ENCODE assay signal across 8 mouse cellular contexts in genomic region chr11:61487401-61487800, GRCm38 (mm10). TPM values are rescaled to one million over a fixed set of nuclear protein-coding genes. Genes with fewer than 3 reads are reported as not detected.
DNase-seq lines count a peak whose midpoint lies in the region; ATAC-seq and TF ChIP-seq lines count a peak whose summit lies in the region.

No protein-coding gene starts in this region.

- H3K36me3 ChIP-seq in embryonic facial prominence, embryonic 15.5 days: peaks cover 49% of the 10 kb centered on the region
- H3K36me3 ChIP-seq in intestine, embryonic 15.5 days: peaks cover 33% of the 10 kb centered on the region
- H3K36me3 ChIP-seq in myocyte (ENCODE audit: control insufficient read depth, insufficient read depth): peaks cover 10% of the 10 kb centered on the region

- H3K4me1 ChIP-seq in embryonic facial prominence, embryonic 15.5 days: peaks cover 78% of the 10 kb centered on the region
- peaks cover 33% of the 10 kb centered on the region for H3K4me1 ChIP-seq in intestine, embryonic 15.5 days (replicated peaks)

- peak; percentile 70 for DNase-seq in layer of hippocampus, adult 11-12 months (ENCODE audit: low spot score)
- DNase-seq in layer of hippocampus, postnatal 36 days: no peak
- DNase-seq in adipocyte (ENCODE audit: low spot score): peak; percentile 42
- DNase-seq in spleen, postnatal 14 days (ENCODE audit: low spot score in 2 of 2): no peak
- DNase-seq in thymus, adult 18-20 months: no peak

- peak overlapping the region; percentile 51; the same call in 1 of the 2 replicates for H3K27ac ChIP-seq in embryonic facial prominence, embryonic 15.5 days (replicated peaks)
- 0 out of 2 replicates have a peak overlapping the region, but pooled peaks have one; percentile 22 for H3K27ac ChIP-seq in intestine, embryonic 15.5 days

- peak overlapping the region; percentile 45 for H3K4me3 ChIP-seq in embryonic facial prominence, embryonic 15.5 days (replicated peaks)
- H3K4me3 ChIP-seq in intestine, embryonic 15.5 days (replicated peaks): no peak overlapping the region
- H3K4me3 ChIP-seq in myocyte: no peak overlapping the region

- WGBS in embryonic facial prominence, embryonic 15.5 days: 32% methylated on average over 2 of the region's 2 CpGs
- 33% methylated on average over 2 of the region's 2 CpGs for WGBS in intestine, embryonic 15.5 days

- TF ChIP-seq POLR2A in myocyte (IDR thresholded peaks at IDR 0.05; ENCODE audit: insufficient read length, low read depth): peak; percentile 19

- H3K4me2 ChIP-seq in embryonic facial prominence, embryonic 15.5 days (replicated peaks): peak overlapping the region; percentile 60
- H3K4me2 ChIP-seq in intestine, embryonic 15.5 days (replicated peaks): peak overlapping the region; percentile 63
- H3K4me2 ChIP-seq in myocyte (ENCODE audit: low read depth): peak overlapping the region; percentile 24

- peaks cover 2% of the 10 kb centered on the region for H3K79me2 ChIP-seq in myocyte (ENCODE audit: control insufficient read depth, insufficient read depth)

- no peak overlapping the region for H3ac ChIP-seq in myocyte (ENCODE audit: control insufficient read depth, insufficient read length)

- H3K9ac ChIP-seq in embryonic facial prominence, embryonic 15.5 days: no peak overlapping the region
- no peak overlapping the region for H3K9ac ChIP-seq in intestine, embryonic 15.5 days

- ATAC-seq in embryonic facial prominence, embryonic 15.5 days (ENCODE audit: insufficient number of reproducible peaks, low FRiP score, low TSS enrichment, low read depth): no peak
- ATAC-seq in intestine, embryonic 15.5 days: 0 out of 2 replicates have a peak, but pooled peaks have one; percentile 19

- H3K27me3 ChIP-seq in embryonic facial prominence, embryonic 15.5 days: no peaks in the 10 kb centered on the region
- no peaks in the 10 kb centered on the region for H3K27me3 ChIP-seq in intestine, embryonic 15.5 days (replicated peaks)
- no peaks in the 10 kb centered on the region for H3K27me3 ChIP-seq in myocyte (ENCODE audit: control insufficient read depth, insufficient read depth, insufficient read length)

- H3K9me3 ChIP-seq in embryonic facial prominence, embryonic 15.5 days (replicated peaks): no peaks in the 10 kb centered on the region
- H3K9me3 ChIP-seq in intestine, embryonic 15.5 days: no peaks in the 10 kb centered on the region

TF ChIP-seq in myocyte, 11 proteins besides CTCF, POLR2A, EP300 and RAD21:
- no peak for TF ChIP-seq SRF (IDR thresholded peaks at IDR 0.05; ENCODE audit: control insufficient read depth, insufficient read length, low read depth)
- peak; percentile 67 to 98 (median 83) for TF ChIP-seq MYOG (IDR thresholded peaks at IDR 0.05; ENCODE audit: control insufficient read depth in 1 of 3, insufficient read depth in 1 of 3, insufficient read length in 2 of 3, low read depth in 2 of 3)
- TF ChIP-seq TCF12 (IDR thresholded peaks at IDR 0.05; ENCODE audit: insufficient read depth, poor library complexity, severe bottlenecking): peak; percentile 65
- TF ChIP-seq TCF3 (IDR thresholded peaks at IDR 0.05; ENCODE audit: insufficient read length, low read depth): peak; percentile 49
- peak; percentile 43 to 98 (median 88) for TF ChIP-seq MYOD1 (IDR thresholded peaks at IDR 0.05; ENCODE audit: control insufficient read depth in 1 of 3, insufficient read length in 2 of 3, low read depth in 2 of 3)

RNA-seq across cellular contexts. Expression of gene Mfap4, which starts 2.2 kb away (rescaled TPM):
- 1 to 10 TPM; 4.6 to 5.4 TPM for total RNA-seq in layer of hippocampus, postnatal 36 days (2021)
- polyA plus RNA-seq in embryonic facial prominence, embryonic 15.5 days (2015; fragmentation: Nextera tagmentation; extraction: Ambion mirVana): 404 and 406 TPM in 2 replicates
- polyA plus RNA-seq in intestine, embryonic 15.5 days (2015; fragmentation: Nextera tagmentation; extraction: Ambion mirVana): 210 and 213 TPM in 2 replicates
- polyA plus RNA-seq in myocyte (2012; fragmentation: generic; extraction: Trizol): 1.1 TPM

RNA-seq across cellular contexts. Expression of gene Mapk7, which starts 6.8 kb away (rescaled TPM):
- total RNA-seq in layer of hippocampus, postnatal 36 days (2021): 10 to 100 TPM; 28.8 to 33.1 TPM
- polyA plus RNA-seq in embryonic facial prominence, embryonic 15.5 days (2015; fragmentation: Nextera tagmentation; extraction: Ambion mirVana): 61.9 and 62.9 TPM in 2 replicates
- 36.3 and 38.8 TPM in 2 replicates for polyA plus RNA-seq in intestine, embryonic 15.5 days (2015; fragmentation: Nextera tagmentation; extraction: Ambion mirVana)
- polyA plus RNA-seq in myocyte (2012; fragmentation: generic; extraction: Trizol): 16.5 TPM

RNA-seq across cellular contexts. Expression of gene B9d1, which starts 17.5 kb away (rescaled TPM):
- 10 to 100 TPM; 42.6 TPM for total RNA-seq in layer of hippocampus, postnatal 36 days (2021)
- 37.3 and 43.7 TPM in 2 replicates for polyA plus RNA-seq in embryonic facial prominence, embryonic 15.5 days (2015; fragmentation: Nextera tagmentation; extraction: Ambion mirVana)
- polyA plus RNA-seq in intestine, embryonic 15.5 days (2015; fragmentation: Nextera tagmentation; extraction: Ambion mirVana): 20.9 and 24.3 TPM in 2 replicates
- polyA plus RNA-seq in myocyte (2012; fragmentation: generic; extraction: Trizol): 38.6 TPM

RNA-seq across cellular contexts. Expression of gene Rnf112, which starts 33.5 kb away (rescaled TPM):
- total RNA-seq in layer of hippocampus, postnatal 36 days (2021): 100 to 1,000 TPM; 542 to 544 TPM
- polyA plus RNA-seq in embryonic facial prominence, embryonic 15.5 days (2015; fragmentation: Nextera tagmentation; extraction: Ambion mirVana): 1.4 and 2.1 TPM in 2 replicates
- 1.6 and 1.7 TPM in 2 replicates for polyA plus RNA-seq in intestine, embryonic 15.5 days (2015; fragmentation: Nextera tagmentation; extraction: Ambion mirVana)
- not detected for polyA plus RNA-seq in myocyte (2012; fragmentation: generic; extraction: Trizol)

Comparison
In these comparisons a context has a peak if more than half of its experiments do, and no peak if none do; other contexts are left out.
1. DNase-seq: peak in layer of hippocampus, adult 11-12 months (single experiment) and adipocyte (single experiment); none in layer of hippocampus, postnatal 36 days (0 of 2), spleen, postnatal 14 days (0 of 2) and thymus, adult 18-20 months (0 of 2).
2. RNA of gene Mfap4, which starts 2.2 kb away (polyA plus RNA-seq): 404 to 406 TPM in embryonic facial prominence, embryonic 15.5 days and 210 to 213 TPM in intestine, embryonic 15.5 days; 1.1 TPM in myocyte (single experiment); every median in the first group is over 100 times any median in the second.
3. Peak in every context shown above with its lines, with median percentiles within 50 percentile points of each other: H3K4me2 ChIP-seq.